Mouse (Mus musculus) right cerebral cortex, postnatal 25 days (tissue): ENCODE results near the gene Cntn1.
A peak's percentile ranks its signal among the peaks of the same experiment; 100 is the strongest.

ENCODE experiments used
- DNase-seq: peaks from one replicate; pipeline ENCODE4 v3.0.0; 2022

Gene Cntn1

GRCm38 (mm10) chr15:92141972-92142371, 91.0 kb downstream of the Cntn1 start:
- DNase-seq = no peak

DNA sequence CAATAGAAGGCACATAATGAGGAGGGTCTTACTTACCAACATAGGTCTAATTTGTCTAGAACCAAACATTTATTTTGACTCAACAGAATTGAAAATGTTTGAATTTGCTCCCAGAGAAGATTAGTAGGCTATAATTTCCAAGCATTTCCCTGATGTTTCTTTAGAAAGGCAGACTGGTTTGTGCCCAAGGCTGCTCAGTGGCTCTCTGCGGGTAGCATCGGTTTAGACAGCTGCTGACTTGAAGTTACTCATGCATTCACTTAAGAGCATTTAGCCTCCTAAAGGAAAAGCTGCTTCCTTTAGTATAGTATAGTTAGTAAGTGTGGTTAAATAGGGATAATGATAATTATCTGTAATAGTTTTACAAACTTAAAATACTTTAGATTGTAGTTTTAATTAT, 104.0 kb downstream of the Cntn1 start:
- DNase-seq = no peak

- DNase-seq = no peak
These were observed 109.8 kb downstream of the Cntn1 start for GRCm38 (mm10) chr15:92160855-92161162.

GRCm38 (mm10) chr15:92161163-92162025, 110.4 kb downstream of the Cntn1 start:
- DNase-seq = peak; percentile 58

DNA sequence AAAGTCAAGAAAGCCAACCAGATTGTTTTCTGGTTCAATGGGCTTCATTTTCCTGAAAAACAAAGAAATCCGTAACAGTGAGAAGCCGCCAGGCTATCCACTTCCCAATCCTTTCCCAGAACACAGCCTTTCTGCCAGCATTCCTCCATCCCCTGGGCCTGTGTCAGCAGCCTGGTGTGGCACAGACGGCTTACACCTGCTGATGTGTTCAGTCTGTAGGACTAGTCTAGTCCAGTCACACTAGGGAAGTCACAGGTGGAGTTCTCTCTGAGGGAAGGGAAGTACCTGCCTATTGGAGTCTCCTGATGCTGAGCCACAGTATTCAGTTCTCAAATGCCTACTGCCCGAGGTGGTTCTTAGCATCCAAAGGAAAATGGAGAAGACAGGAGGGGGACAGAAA, 111.9 kb downstream of the Cntn1 start:
- no peak for DNase-seq

DNA sequence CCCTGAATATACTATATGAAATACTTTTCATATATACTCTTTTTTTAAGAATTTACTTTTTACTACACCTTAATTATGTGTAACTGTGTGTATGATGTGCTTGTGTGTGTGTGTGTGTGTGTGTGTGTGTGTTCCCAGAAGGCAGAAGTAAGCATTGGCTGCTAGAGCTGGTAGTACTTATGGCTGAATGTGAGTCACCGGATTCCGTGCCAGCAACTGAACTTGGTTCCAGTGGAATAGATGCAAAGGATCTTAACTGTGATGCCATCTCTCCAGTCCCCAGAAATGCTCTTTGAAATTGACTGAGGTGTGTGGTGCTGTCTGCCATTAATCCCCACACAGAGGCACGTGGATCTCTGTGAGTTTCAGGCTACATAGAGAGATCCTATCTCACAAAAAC, 113.2 kb downstream of the Cntn1 start:
- peak; percentile 52 for DNase-seq

GRCm38 (mm10) chr15:92166266-92166665, 115.3 kb downstream of the Cntn1 start:
- DNase-seq = peak; percentile 36

DNA sequence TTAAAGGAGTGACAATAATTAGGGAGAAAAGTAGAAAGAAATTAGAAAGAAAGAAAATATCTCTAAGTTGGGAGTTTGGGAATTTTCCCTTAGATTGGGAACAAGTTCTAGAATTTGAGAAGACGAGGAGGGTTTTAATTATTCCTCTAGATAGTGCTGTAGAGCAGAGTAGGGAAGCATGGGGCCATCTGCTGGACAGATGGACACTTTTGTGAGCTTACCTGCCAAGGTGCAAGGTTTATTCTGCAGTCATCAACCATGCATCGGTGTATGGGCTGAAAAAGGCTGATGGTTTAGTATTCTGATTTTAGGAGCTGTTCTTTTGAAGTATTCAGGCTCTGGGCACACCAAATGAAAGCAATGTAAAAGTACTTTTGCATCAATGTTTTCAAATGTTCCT, 124.8 kb downstream of the Cntn1 start:
- DNase-seq = no peak

DNA sequence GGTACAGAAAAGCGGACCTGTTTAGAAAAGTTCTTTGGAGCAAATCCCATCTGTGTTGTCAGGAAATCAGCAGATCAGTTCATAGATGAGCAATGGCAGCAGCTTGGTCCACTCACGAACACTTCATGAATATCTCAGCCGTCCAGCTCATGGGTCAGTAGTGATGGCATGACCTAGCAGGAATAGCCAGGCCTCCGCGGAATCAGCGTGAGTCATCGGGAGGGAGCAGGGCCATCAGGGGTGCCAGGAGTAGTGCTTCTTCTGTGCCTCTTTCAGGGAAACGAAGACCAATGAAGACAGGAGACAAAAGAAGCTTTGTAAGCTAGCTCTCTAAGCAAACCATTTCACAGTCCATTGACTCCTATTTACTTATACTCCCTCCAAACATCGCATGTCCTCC, 126.4 kb downstream of the Cntn1 start:
- no peak for DNase-seq

- no peak for DNase-seq
These were observed 134.5 kb downstream of the Cntn1 start for GRCm38 (mm10) chr15:92185484-92185883.

GRCm38 (mm10) chr15:92190000-92190399, 139.0 kb downstream of the Cntn1 start:
- no peak for DNase-seq

GRCm38 (mm10) chr15:92200326-92200985, 149.5 kb downstream of the Cntn1 start:
- DNase-seq = no peak

- DNase-seq = no peak
These were observed 155.7 kb downstream of the Cntn1 start for GRCm38 (mm10) chr15:92206695-92207094.

- DNase-seq = peak; percentile 33
These were observed 158.8 kb downstream of the Cntn1 start for GRCm38 (mm10) chr15:92209778-92210177.

GRCm38 (mm10) chr15:92210486-92211235, 159.7 kb downstream of the Cntn1 start:
- no peak for DNase-seq

- no peak for DNase-seq
These were observed 164.9 kb downstream of the Cntn1 start for GRCm38 (mm10) chr15:92215841-92216240.

- no peak for DNase-seq
These were observed 170.5 kb downstream of the Cntn1 start for GRCm38 (mm10) chr15:92221446-92221845.

- DNase-seq = no peak
These were observed 180.4 kb downstream of the Cntn1 start for GRCm38 (mm10) chr15:92231386-92231785.

DNA sequence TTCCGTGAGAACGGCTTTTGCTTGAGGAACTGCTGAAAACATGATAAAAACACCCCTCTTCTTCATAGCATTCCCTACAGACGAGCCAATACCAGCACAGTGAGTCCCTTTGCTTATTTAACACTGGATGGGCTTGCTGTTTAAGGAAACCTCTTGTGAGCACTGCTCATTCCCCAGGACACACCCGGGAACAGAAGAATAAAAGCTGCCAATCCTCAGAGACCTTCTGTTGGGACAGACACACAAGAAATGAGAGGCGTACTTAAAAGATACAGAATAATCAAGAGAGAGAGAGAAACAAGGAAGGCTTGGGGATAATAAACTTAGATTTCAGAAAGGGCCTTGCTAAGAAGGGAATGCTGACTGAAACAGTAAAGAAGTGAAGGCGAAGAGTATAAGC, 184.9 kb downstream of the Cntn1 start:
- DNase-seq = no peak

DNA sequence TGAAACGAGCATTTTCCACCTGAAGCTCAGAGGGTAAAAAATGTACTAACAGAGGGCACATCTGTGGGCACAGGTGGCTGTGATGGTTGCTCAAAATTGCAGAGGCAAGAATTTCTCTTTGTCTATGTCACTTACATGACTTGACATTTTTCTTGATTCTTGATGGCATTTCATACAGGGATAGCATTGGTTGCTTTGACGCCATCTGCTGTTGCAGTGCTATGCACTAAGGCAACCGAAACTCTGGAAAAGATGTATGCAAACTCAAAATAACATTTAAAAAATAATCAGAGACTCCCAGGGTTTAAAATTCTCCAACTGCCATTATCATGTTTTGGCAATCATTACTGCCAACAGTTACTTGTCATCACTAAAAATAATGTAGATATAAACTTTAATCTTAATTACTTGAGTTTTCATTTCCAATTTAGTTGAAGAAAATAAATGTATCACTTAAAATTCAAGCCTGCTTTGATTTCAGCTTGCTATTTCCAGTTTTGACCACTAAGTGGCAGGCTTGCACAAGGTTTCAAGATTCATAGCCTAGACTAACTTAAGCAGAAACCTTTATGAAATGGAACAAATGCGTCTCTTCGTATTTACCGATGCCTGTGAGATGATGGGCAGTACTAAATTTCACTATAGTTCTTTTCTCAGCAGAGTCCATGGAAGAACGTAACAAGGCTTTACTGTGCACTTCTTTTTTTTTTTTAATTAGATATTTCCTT, 214.2 kb downstream of the Cntn1 start:
- DNase-seq = peak; percentile 30

GRCm38 (mm10) chr15:92268341-92268740, 217.4 kb downstream of the Cntn1 start:
- DNase-seq = no peak

DNA sequence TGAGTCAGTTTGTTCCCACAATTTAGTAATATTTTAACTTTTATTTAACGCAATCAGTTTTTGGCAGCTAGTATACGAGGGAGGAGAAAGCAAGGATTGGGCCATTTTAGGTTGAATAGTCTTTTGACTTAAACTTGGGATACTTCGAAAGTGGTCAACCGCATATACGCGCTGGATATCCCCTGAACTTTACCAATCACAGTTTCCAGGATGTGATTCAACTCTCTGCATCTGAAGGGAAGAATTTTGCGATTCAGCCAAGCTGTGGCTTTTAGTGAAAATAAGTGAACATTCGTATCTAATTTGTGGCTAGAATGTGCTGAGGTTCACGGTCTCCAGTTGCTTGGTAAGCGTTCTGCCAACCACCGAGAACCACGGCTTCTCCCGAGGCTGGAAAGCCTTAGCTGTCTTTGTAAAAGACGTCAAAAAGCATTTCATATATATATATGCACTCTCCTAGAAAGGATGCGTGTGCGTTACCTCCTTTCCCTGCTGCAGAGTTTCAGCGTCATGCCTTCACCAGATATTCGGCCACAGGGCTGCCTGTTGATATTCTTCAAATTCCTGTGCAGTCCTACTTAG, 217.9 kb downstream of the Cntn1 start:
- DNase-seq = no peak
